Mouse (Mus musculus): ENCODE data around the gene C1qtnf4.
A peak's percentile ranks its signal among the peaks of the same experiment; 100 is the strongest.

- TF ChIP-seq CHD2 (IDR thresholded peaks at IDR 0.05; ENCODE audit: low read length), result no peak
- no peak for TF ChIP-seq MYC (IDR thresholded peaks at IDR 0.05; ENCODE audit: low read depth, low read length)
- TF ChIP-seq POLR2A (IDR thresholded peaks at IDR 0.05; ENCODE audit: control insufficient read depth in 1 of 2, insufficient read depth in 1 of 2, low read depth in 1 of 2, low read length in 2 of 2, poor library complexity in 1 of 2), result no peak
- TF ChIP-seq E2F4 (IDR thresholded peaks at IDR 0.05; ENCODE audit: borderline replicate concordance, low read depth, low read length), result no peak
- peak; percentile 77 for TF ChIP-seq GATA1 (IDR thresholded peaks at IDR 0.05; ENCODE audit: low read depth, low read length)
- no peak for TF ChIP-seq CTCF (IDR thresholded peaks at IDR 0.05 in 2 of 3, conservative IDR thresholded peaks at IDR 0.05 in 1 of 3; ENCODE audit: control insufficient read depth in 1 of 3, insufficient read depth in 1 of 3, low read depth in 2 of 3, low read length in 3 of 3, poor library complexity in 1 of 3, severe bottlenecking in 1 of 3)
- TF ChIP-seq ETS1 (IDR thresholded peaks at IDR 0.05; ENCODE audit: low read depth, low read length), result peak; percentile 77
Measured at GRCm38 (mm10) chr2:90893673-90894298, 8.1 kb downstream of the C1qtnf4 start.

All from MEL (cell line).